Comparison of ENCODE assay signal across 23 mouse cellular contexts in genomic region chr17:11585491-11585890, GRCm38 (mm10).
DNase-seq lines count a peak whose midpoint lies in the region; ATAC-seq and TF ChIP-seq lines count a peak whose summit lies in the region.
"Had no signal": no experiment of that assay in that cellular context is flagged by ENCODE, and none has a peak within 500 bp of the region (broad histone marks: within the 10 kb centered on the region; RNA-seq: fewer than 3 reads in every experiment).

No protein-coding gene starts in this region.

- H3K4me3 ChIP-seq in intestine, embryonic 14.5 days (ENCODE audit: low read depth, low read length): no peak overlapping the region
- H3K4me3 ChIP-seq in intestine, postnatal 0 days (ENCODE audit: low read depth, low read length): no peak overlapping the region
- H3K4me3 ChIP-seq in hindbrain, embryonic 16.5 days (ENCODE audit: low read length): no peak overlapping the region
- H3K4me3 ChIP-seq: forebrain, embryonic 10.5 days; gastrocnemius, adult 2 months; heart, embryonic 12.5 days; heart, embryonic 15.5 days; intestine, embryonic 15.5 days had no signal

- H3K36me3 ChIP-seq in intestine, embryonic 14.5 days (ENCODE audit: control insufficient read depth, insufficient read depth, low read length): no peaks in the 10 kb centered on the region
- H3K36me3 ChIP-seq in intestine, postnatal 0 days (ENCODE audit: control insufficient read depth, insufficient read depth): no peaks in the 10 kb centered on the region
- no peaks in the 10 kb centered on the region for H3K36me3 ChIP-seq in hindbrain, embryonic 16.5 days (ENCODE audit: control insufficient read depth, insufficient read depth, low read length)
- H3K36me3 ChIP-seq: forebrain, embryonic 10.5 days; heart, embryonic 12.5 days; heart, embryonic 15.5 days; intestine, embryonic 15.5 days had no signal

- H3K9ac ChIP-seq in intestine, embryonic 14.5 days (ENCODE audit: low read length): no peak overlapping the region
- H3K9ac ChIP-seq in intestine, postnatal 0 days (ENCODE audit: low read depth, low read length): no peak overlapping the region
- no peak overlapping the region for H3K9ac ChIP-seq in hindbrain, embryonic 16.5 days (ENCODE audit: low read depth, low read length)
- H3K9ac ChIP-seq: forebrain, postnatal 0 days; heart, embryonic 12.5 days; heart, embryonic 15.5 days; hindbrain, embryonic 14.5 days; intestine, embryonic 15.5 days had no signal

- peak; percentile 27 for DNase-seq in intestine, embryonic 14.5 days (ENCODE audit: low spot score)
- DNase-seq in adrenal gland, adult 8-10 months: peak; percentile 52
- DNase-seq in adrenal gland, postnatal 14 days: peak; percentile 46
- DNase-seq in lung, postnatal 4 days: no peak
- DNase-seq: cerebellum, adult 18-20 months; cerebellum, adult 9-10 months; cerebellum, postnatal 14 days; forebrain, postnatal 0 days; gastrocnemius, adult 2 months; gastrocnemius, postnatal 14 days; heart, adult 18-20 months; heart, postnatal 14 days; heart, postnatal 4 days; kidney, adult 18-20 months had no signal

- WGBS in intestine, embryonic 14.5 days: 91% methylated on average over 4 of the region's 4 CpGs
- 76% methylated on average over 4 of the region's 4 CpGs for WGBS in intestine, postnatal 0 days
- WGBS in hindbrain, embryonic 16.5 days: 92% methylated on average over 4 of the region's 4 CpGs

- ATAC-seq in intestine, embryonic 14.5 days (replicated peaks; ENCODE audit: low FRiP score, low TSS enrichment, low read depth): no peak
- no peak for ATAC-seq in intestine, postnatal 0 days
- ATAC-seq in hindbrain, embryonic 16.5 days: no peak
- ATAC-seq: CD4-positive, CD25-positive, alpha-beta regulatory T cell, adult 4 months; forebrain, embryonic 14.5 days; forebrain, postnatal 0 days; intestine, embryonic 15.5 days had no signal

- H3K4me2 ChIP-seq in intestine, embryonic 14.5 days (ENCODE audit: low read length): no peak overlapping the region
- H3K4me2 ChIP-seq in intestine, postnatal 0 days (replicated peaks; ENCODE audit: low read depth): no peak overlapping the region
- H3K4me2 ChIP-seq in hindbrain, embryonic 16.5 days (ENCODE audit: low read length): no peak overlapping the region
- H3K4me2 ChIP-seq: heart, embryonic 12.5 days; heart, embryonic 15.5 days; hindbrain, embryonic 14.5 days; intestine, embryonic 15.5 days had no signal

- no peaks in the 10 kb centered on the region for H3K4me1 ChIP-seq in intestine, embryonic 14.5 days (replicated peaks; ENCODE audit: control insufficient read depth, insufficient read depth, low read length)
- no peaks in the 10 kb centered on the region for H3K4me1 ChIP-seq in intestine, postnatal 0 days (replicated peaks; ENCODE audit: control insufficient read depth, insufficient read depth, low read length)
- H3K4me1 ChIP-seq in hindbrain, embryonic 16.5 days (ENCODE audit: control insufficient read depth, insufficient read depth, low read depth, low read length): no peaks in the 10 kb centered on the region
- H3K4me1 ChIP-seq: forebrain, embryonic 10.5 days; heart, embryonic 12.5 days; heart, embryonic 15.5 days; intestine, embryonic 15.5 days had no signal

- TF ChIP-seq CTCF in intestine, postnatal 0 days (IDR thresholded peaks at IDR 0.05; ENCODE audit: low read depth): no peak

- no peak overlapping the region for H3K27ac ChIP-seq in intestine, embryonic 14.5 days (ENCODE audit: low read depth)
- H3K27ac ChIP-seq in intestine, postnatal 0 days (ENCODE audit: low read depth, low read length): no peak overlapping the region
- no peak overlapping the region for H3K27ac ChIP-seq in hindbrain, embryonic 16.5 days (ENCODE audit: low read depth, low read length)
- H3K27ac ChIP-seq: forebrain, embryonic 10.5 days; gastrocnemius, adult 2 months; heart, embryonic 15.5 days; hindbrain, embryonic 14.5 days; intestine, embryonic 15.5 days had no signal

- H3K9me3 ChIP-seq in intestine, embryonic 14.5 days (ENCODE audit: control insufficient read depth, low read length): no peaks in the 10 kb centered on the region
- H3K9me3 ChIP-seq in intestine, postnatal 0 days (ENCODE audit: control insufficient read depth): no peaks in the 10 kb centered on the region
- H3K9me3 ChIP-seq in hindbrain, embryonic 16.5 days (ENCODE audit: control insufficient read depth, low read length): no peaks in the 10 kb centered on the region
- H3K9me3 ChIP-seq: forebrain, embryonic 10.5 days; heart, embryonic 12.5 days; heart, embryonic 15.5 days; intestine, embryonic 15.5 days had no signal

- no peaks in the 10 kb centered on the region for H3K27me3 ChIP-seq in intestine, embryonic 14.5 days (replicated peaks; ENCODE audit: control insufficient read depth, insufficient read depth, low read length)
- no peaks in the 10 kb centered on the region for H3K27me3 ChIP-seq in intestine, postnatal 0 days (replicated peaks; ENCODE audit: control insufficient read depth, insufficient read depth, low read length)
- no peaks in the 10 kb centered on the region for H3K27me3 ChIP-seq in hindbrain, embryonic 16.5 days (replicated peaks; ENCODE audit: control insufficient read depth, insufficient read depth, low read length)
- H3K27me3 ChIP-seq: heart, embryonic 12.5 days; heart, embryonic 15.5 days; intestine, embryonic 15.5 days had no signal

Comparison
In these comparisons a context has a peak if more than half of its experiments do, and no peak if none do; other contexts are left out.
1. DNase-seq: peak in intestine, embryonic 14.5 days (single experiment), adrenal gland, adult 8-10 months (single experiment) and adrenal gland, postnatal 14 days (single experiment); none in lung, postnatal 4 days (0 of 2).